Mouse (Mus musculus): ENCODE measurements around the gene 4930469K13Rik.

DNA sequence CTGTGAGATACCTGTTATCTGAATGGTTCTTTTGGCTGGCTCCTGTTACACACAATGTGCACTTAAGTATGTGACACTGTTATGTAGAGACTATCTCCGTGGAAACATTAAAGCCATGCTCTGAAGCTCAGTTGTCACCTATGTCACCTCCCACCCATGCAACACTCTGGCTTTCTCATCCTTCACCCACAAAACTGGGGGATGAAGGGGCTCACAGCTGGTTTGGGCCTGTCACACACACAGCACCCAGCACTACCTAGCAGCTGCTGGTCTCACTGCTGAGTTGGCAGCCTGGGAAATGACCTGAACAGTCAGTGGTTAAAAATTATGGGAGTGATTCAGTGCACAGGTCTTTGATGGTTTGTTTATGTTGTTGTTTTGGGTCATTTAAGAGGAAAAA, 48.3 kb downstream of the 4930469K13Rik start:
- TF ChIP-seq TAL1 (IDR thresholded peaks at IDR 0.05; ENCODE audit: low read length) (no peak), EP300 (IDR thresholded peaks at IDR 0.05; ENCODE audit: low read depth in 1 of 2, low read length in 2 of 2) (no peak), CTCF (IDR thresholded peaks at IDR 0.05 in 2 of 3, conservative IDR thresholded peaks at IDR 0.05 in 1 of 3; ENCODE audit: control insufficient read depth in 1 of 3, insufficient read depth in 1 of 3, low read depth in 2 of 3, low read length in 3 of 3, poor library complexity in 1 of 3, severe bottlenecking in 1 of 3) (no peak), MEF2A (IDR thresholded peaks at IDR 0.05; ENCODE audit: extremely low read depth, insufficient replicate concordance, low read depth, low read length, poor library complexity, severe bottlenecking) (no peak), POLR2A (IDR thresholded peaks at IDR 0.05; ENCODE audit: control insufficient read depth in 1 of 2, insufficient read depth in 1 of 2, low read depth in 1 of 2, low read length in 2 of 2, poor library complexity in 1 of 2) (no peak), SMC3 (IDR thresholded peaks at IDR 0.05; ENCODE audit: low read depth, low read length) (no peak), BHLHE40 (IDR thresholded peaks at IDR 0.05; ENCODE audit: borderline replicate concordance, low read depth, low read length) (no peak), RAD21 (IDR thresholded peaks at IDR 0.05; ENCODE audit: low read depth, low read length) (no peak)

All from MEL (cell line).